Mouse (Mus musculus): ENCODE results near the gene Eps8l2. TPM values are rescaled to one million over a fixed set of nuclear protein-coding genes. Genes with fewer than 3 reads are reported as not detected.
"Not testable (repeated sequence)": the region's sequence is repeated elsewhere in the genome, so short reads cannot be mapped to it uniquely, and the experiment has no call there.

Eps8l2 gene
- polyA plus RNA-seq, 1 experiment from 2014 or later = 1.4 TPM

- ATAC-seq (ENCODE audit: low FRiP score, low read depth) = no peak
- Histone ChIP-seq H3K9ac (replicated peaks) (no peak overlapping the region), H3K36me3 (peaks cover 34% of the 10 kb centered on the region), H3K9me3 (no peaks in the 10 kb centered on the region), H3K4me1 (peaks cover 12% of the 10 kb centered on the region), H3K27ac (replicated peaks) (no peak overlapping the region), H3K4me2 (replicated peaks) (no peak overlapping the region), H3K4me3 (no peak overlapping the region), H3K27me3 (0 out of 2 replicates have a peak, but pooled peaks cover 3% of the 10 kb centered on the region)
- 17% methylated on average over 6 of the region's 6 CpGs for WGBS
These were observed 56.1 kb downstream of the Eps8l2 start for GRCm38 (mm10) chr7:141394771-141395170.

GRCm38 (mm10) chr7:141395348-141395747, 56.7 kb downstream of the Eps8l2 start:
- Histone ChIP-seq H3K27ac (replicated peaks) (no peak overlapping the region), H3K9ac (replicated peaks) (no peak overlapping the region), H3K4me1 (peaks cover 12% of the 10 kb centered on the region), H3K27me3 (0 out of 2 replicates have a peak, but pooled peaks cover 3% of the 10 kb centered on the region), H3K36me3 (peaks cover 40% of the 10 kb centered on the region), H3K4me2 (replicated peaks) (no peak overlapping the region), H3K9me3 (no peaks in the 10 kb centered on the region), H3K4me3 (no peak overlapping the region)
- no peak for ATAC-seq (ENCODE audit: low FRiP score, low read depth)
- WGBS = 78% methylated on average over 1 of the region's 1 CpGs

- peak; percentile 44; the same call in 1 of the 2 replicates for ATAC-seq (ENCODE audit: low FRiP score, low read depth)
- no peak overlapping the region for H3K4me2 ChIP-seq (replicated peaks)
- H3K4me3 ChIP-seq = no peak overlapping the region
- no peak overlapping the region for H3K9ac ChIP-seq (replicated peaks)
- no peaks in the 10 kb centered on the region for H3K27me3 ChIP-seq
- 55% methylated on average over 5 of the region's 5 CpGs for WGBS
- peaks cover 57% of the 10 kb centered on the region for H3K36me3 ChIP-seq
- H3K9me3 ChIP-seq = no peaks in the 10 kb centered on the region
- H3K27ac ChIP-seq (replicated peaks) = no peak overlapping the region
- H3K4me1 ChIP-seq = no peaks in the 10 kb centered on the region
These were observed 64.6 kb downstream of the Eps8l2 start for GRCm38 (mm10) chr7:141403305-141403704.

GRCm38 (mm10) chr7:141405466-141405865, 66.8 kb downstream of the Eps8l2 start:
- WGBS = 86% methylated on average over 4 of the region's 4 CpGs
- peaks cover 55% of the 10 kb centered on the region for H3K36me3 ChIP-seq
- H3K4me2 ChIP-seq (replicated peaks) = no peak overlapping the region
- ATAC-seq (ENCODE audit: low FRiP score, low read depth) = no peak
- no peaks in the 10 kb centered on the region for H3K27me3 ChIP-seq
- peaks cover 5% of the 10 kb centered on the region for H3K4me1 ChIP-seq
- no peak overlapping the region for H3K9ac ChIP-seq (replicated peaks)
- H3K27ac ChIP-seq (replicated peaks) = no peak overlapping the region
- no peaks in the 10 kb centered on the region for H3K9me3 ChIP-seq
- H3K4me3 ChIP-seq = no peak overlapping the region

- H3K27me3 ChIP-seq; H3K9me3 ChIP-seq; ATAC-seq (ENCODE audit: low FRiP score, low read depth); H3K27ac ChIP-seq (replicated peaks); H3K9ac ChIP-seq (replicated peaks); H3K4me1 ChIP-seq; H3K4me3 ChIP-seq; H3K4me2 ChIP-seq (replicated peaks): not testable (repeated sequence)
- WGBS = 94% methylated on average over 7 of the region's 7 CpGs
- peaks cover 38% of the 10 kb centered on the region for H3K36me3 ChIP-seq
These were observed 69.0 kb downstream of the Eps8l2 start for GRCm38 (mm10) chr7:141407670-141408069.

GRCm38 (mm10) chr7:141408833-141409232, 70.2 kb downstream of the Eps8l2 start:
- Histone ChIP-seq H3K4me2 (replicated peaks) (no peak overlapping the region), H3K9ac (replicated peaks) (no peak overlapping the region), H3K9me3 (no peaks in the 10 kb centered on the region), H3K36me3 (peaks cover 32% of the 10 kb centered on the region), H3K27me3 (no peaks in the 10 kb centered on the region), H3K4me1 (peaks cover 12% of the 10 kb centered on the region), H3K4me3 (no peak overlapping the region), H3K27ac (replicated peaks) (no peak overlapping the region)
- WGBS = 12% methylated on average over 11 of the region's 11 CpGs
- ATAC-seq (ENCODE audit: low FRiP score, low read depth) = peak; percentile 55

- no peak for ATAC-seq (ENCODE audit: low FRiP score, low read depth)
- H3K4me2 ChIP-seq (replicated peaks) = no peak overlapping the region
- no peak overlapping the region for H3K27ac ChIP-seq (replicated peaks)
- H3K27me3 ChIP-seq = no peaks in the 10 kb centered on the region
- no peak overlapping the region for H3K4me3 ChIP-seq
- H3K9ac ChIP-seq (replicated peaks) = no peak overlapping the region
- WGBS = 94% methylated on average over 8 of the region's 8 CpGs
- peaks cover 32% of the 10 kb centered on the region for H3K36me3 ChIP-seq
- H3K4me1 ChIP-seq = peaks cover 17% of the 10 kb centered on the region
- H3K9me3 ChIP-seq = no peaks in the 10 kb centered on the region
These were observed 72.0 kb downstream of the Eps8l2 start for GRCm38 (mm10) chr7:141410631-141411030.

- WGBS = 90% methylated on average over 1 of the region's 1 CpGs
- ATAC-seq (ENCODE audit: low FRiP score, low read depth) = no peak
- peaks cover 32% of the 10 kb centered on the region for H3K36me3 ChIP-seq
- no peak overlapping the region for H3K4me3 ChIP-seq
- peaks cover 17% of the 10 kb centered on the region for H3K4me1 ChIP-seq
- H3K9me3 ChIP-seq = no peaks in the 10 kb centered on the region
- H3K4me2 ChIP-seq (replicated peaks) = no peak overlapping the region
- H3K27ac ChIP-seq (replicated peaks) = no peak overlapping the region
- no peaks in the 10 kb centered on the region for H3K27me3 ChIP-seq
- H3K9ac ChIP-seq (replicated peaks) = no peak overlapping the region
These were observed 73.0 kb downstream of the Eps8l2 start for GRCm38 (mm10) chr7:141411667-141412066.

Other genes with a start within 250 kb of the Eps8l2 start
- gene Sigirr, start 238.3 kb upstream of the Eps8l2 start, polyA plus RNA-seq (2016; fragmentation: Nextera tagmentation; extraction: Ambion mirVana) = 1.6 and 1.7 TPM in 2 replicates
- gene Ano9, start 221.1 kb upstream of the Eps8l2 start, polyA plus RNA-seq (2016; fragmentation: Nextera tagmentation; extraction: Ambion mirVana) = not detected in 2 replicates
- 67.5 and 76.6 TPM in 2 replicates for gene Ptdss2, start 216.5 kb upstream of the Eps8l2 start, polyA plus RNA-seq (2016; fragmentation: Nextera tagmentation; extraction: Ambion mirVana)
- 47.4 and 54.9 TPM in 2 replicates for gene Rnh1, start 166.0 kb upstream of the Eps8l2 start, polyA plus RNA-seq (2016; fragmentation: Nextera tagmentation; extraction: Ambion mirVana)
- gene Hras, start 144.9 kb upstream of the Eps8l2 start, polyA plus RNA-seq (2016; fragmentation: Nextera tagmentation; extraction: Ambion mirVana) = 93.4 and 96.4 TPM in 2 replicates
- 13.1 and 14.4 TPM in 2 replicates for gene Lrrc56, start 144.7 kb upstream of the Eps8l2 start, polyA plus RNA-seq (2016; fragmentation: Nextera tagmentation; extraction: Ambion mirVana)
- gene Lmntd2, start 124.8 kb upstream of the Eps8l2 start, polyA plus RNA-seq (2016; fragmentation: Nextera tagmentation; extraction: Ambion mirVana) = 3.7 and 3.8 TPM in 2 replicates
- gene Rassf7, start 123.0 kb upstream of the Eps8l2 start, polyA plus RNA-seq (2016; fragmentation: Nextera tagmentation; extraction: Ambion mirVana) = 40.1 and 40.6 TPM in 2 replicates
- 107 and 112 TPM in 2 replicates for gene Phrf1, start 110.1 kb upstream of the Eps8l2 start, polyA plus RNA-seq (2016; fragmentation: Nextera tagmentation; extraction: Ambion mirVana)
- gene Irf7, start 72.4 kb upstream of the Eps8l2 start, polyA plus RNA-seq (2016; fragmentation: Nextera tagmentation; extraction: Ambion mirVana) = 0.81 and 0.84 TPM in 2 replicates
- gene Cdhr5, start 62.1 kb upstream of the Eps8l2 start, polyA plus RNA-seq (2016; fragmentation: Nextera tagmentation; extraction: Ambion mirVana) = not detected in 2 replicates
- 0.64 and 1.3 TPM in 2 replicates for gene Sct, start 59.7 kb upstream of the Eps8l2 start, polyA plus RNA-seq (2016; fragmentation: Nextera tagmentation; extraction: Ambion mirVana)
- 0.39 and 0.68 TPM in 2 replicates for gene Drd4, start 46.9 kb upstream of the Eps8l2 start, polyA plus RNA-seq (2016; fragmentation: Nextera tagmentation; extraction: Ambion mirVana)
- 85.9 and 88.3 TPM in 2 replicates for gene Deaf1, start 11.2 kb upstream of the Eps8l2 start, polyA plus RNA-seq (2016; fragmentation: Nextera tagmentation; extraction: Ambion mirVana)
- 64.9 and 68.9 TPM in 2 replicates for gene Tmem80, start 11.1 kb upstream of the Eps8l2 start, polyA plus RNA-seq (2016; fragmentation: Nextera tagmentation; extraction: Ambion mirVana)
- gene Taldo1, start 53.3 kb downstream of the Eps8l2 start, polyA plus RNA-seq (2016; fragmentation: Nextera tagmentation; extraction: Ambion mirVana) = 362 and 364 TPM in 2 replicates
- 47.0 and 48.2 TPM in 2 replicates for gene Gatd1, start 75.3 kb downstream of the Eps8l2 start, polyA plus RNA-seq (2016; fragmentation: Nextera tagmentation; extraction: Ambion mirVana)
- 19.3 and 22.7 TPM in 2 replicates for gene Cend1, start 90.6 kb downstream of the Eps8l2 start, polyA plus RNA-seq (2016; fragmentation: Nextera tagmentation; extraction: Ambion mirVana)
- 52.6 and 52.7 TPM in 2 replicates for gene Slc25a22, start 99.0 kb downstream of the Eps8l2 start, polyA plus RNA-seq (2016; fragmentation: Nextera tagmentation; extraction: Ambion mirVana)
- 9.6 and 12.3 TPM in 2 replicates for gene Pidd1, start 105.1 kb downstream of the Eps8l2 start, polyA plus RNA-seq (2016; fragmentation: Nextera tagmentation; extraction: Ambion mirVana)
- gene Rplp2, start 108.5 kb downstream of the Eps8l2 start, polyA plus RNA-seq (2016; fragmentation: Nextera tagmentation; extraction: Ambion mirVana) = 884 and 899 TPM in 2 replicates
- gene Pnpla2, start 116.3 kb downstream of the Eps8l2 start, polyA plus RNA-seq (2016; fragmentation: Nextera tagmentation; extraction: Ambion mirVana) = 15.6 and 18.3 TPM in 2 replicates
- gene Cracr2b, start 122.2 kb downstream of the Eps8l2 start, polyA plus RNA-seq (2016; fragmentation: Nextera tagmentation; extraction: Ambion mirVana) = 5.4 and 6.0 TPM in 2 replicates
- gene Cd151, start 128.5 kb downstream of the Eps8l2 start, polyA plus RNA-seq (2016; fragmentation: Nextera tagmentation; extraction: Ambion mirVana) = 14.8 and 15.6 TPM in 2 replicates
- gene Polr2l, start 136.3 kb downstream of the Eps8l2 start, polyA plus RNA-seq (2016; fragmentation: Nextera tagmentation; extraction: Ambion mirVana) = 73.8 and 75.0 TPM in 2 replicates
- 25.3 and 32.6 TPM in 2 replicates for gene Tspan4, start 136.4 kb downstream of the Eps8l2 start, polyA plus RNA-seq (2016; fragmentation: Nextera tagmentation; extraction: Ambion mirVana)
- gene Chid1, start 201.0 kb downstream of the Eps8l2 start, polyA plus RNA-seq (2016; fragmentation: Nextera tagmentation; extraction: Ambion mirVana) = 29.3 and 30.2 TPM in 2 replicates
- 109 and 113 TPM in 2 replicates for gene Ap2a2, start 223.3 kb downstream of the Eps8l2 start, polyA plus RNA-seq (2016; fragmentation: Nextera tagmentation; extraction: Ambion mirVana)

Data from midbrain, embryonic 12.5 days (tissue).